Mouse (Mus musculus) skeletal muscle tissue, postnatal 0 days (tissue): ENCODE data around the gene Nudc. TPM values are rescaled to one million over a fixed set of nuclear protein-coding genes. Genes with fewer than 3 reads are reported as not detected.

Experiments
- microRNA-seq, 2 experiments: library from miRNA; unstranded; fragments of <30 nt; microRNA quantifications; one replicate each; pipeline ENCODE4; 2016
- polyA plus RNA-seq: library from polyadenylated mRNA; unstranded; fragments of >200 nt; fragmentation: Nextera tagmentation; extraction: Ambion mirVana; gene quantifications from 2 replicates; pipeline ENCODE4 v1.2.1, GENCODE M21; 2015

Gene Nudc
- 113 and 134 TPM in 2 replicates for polyA plus RNA-seq

DNA sequence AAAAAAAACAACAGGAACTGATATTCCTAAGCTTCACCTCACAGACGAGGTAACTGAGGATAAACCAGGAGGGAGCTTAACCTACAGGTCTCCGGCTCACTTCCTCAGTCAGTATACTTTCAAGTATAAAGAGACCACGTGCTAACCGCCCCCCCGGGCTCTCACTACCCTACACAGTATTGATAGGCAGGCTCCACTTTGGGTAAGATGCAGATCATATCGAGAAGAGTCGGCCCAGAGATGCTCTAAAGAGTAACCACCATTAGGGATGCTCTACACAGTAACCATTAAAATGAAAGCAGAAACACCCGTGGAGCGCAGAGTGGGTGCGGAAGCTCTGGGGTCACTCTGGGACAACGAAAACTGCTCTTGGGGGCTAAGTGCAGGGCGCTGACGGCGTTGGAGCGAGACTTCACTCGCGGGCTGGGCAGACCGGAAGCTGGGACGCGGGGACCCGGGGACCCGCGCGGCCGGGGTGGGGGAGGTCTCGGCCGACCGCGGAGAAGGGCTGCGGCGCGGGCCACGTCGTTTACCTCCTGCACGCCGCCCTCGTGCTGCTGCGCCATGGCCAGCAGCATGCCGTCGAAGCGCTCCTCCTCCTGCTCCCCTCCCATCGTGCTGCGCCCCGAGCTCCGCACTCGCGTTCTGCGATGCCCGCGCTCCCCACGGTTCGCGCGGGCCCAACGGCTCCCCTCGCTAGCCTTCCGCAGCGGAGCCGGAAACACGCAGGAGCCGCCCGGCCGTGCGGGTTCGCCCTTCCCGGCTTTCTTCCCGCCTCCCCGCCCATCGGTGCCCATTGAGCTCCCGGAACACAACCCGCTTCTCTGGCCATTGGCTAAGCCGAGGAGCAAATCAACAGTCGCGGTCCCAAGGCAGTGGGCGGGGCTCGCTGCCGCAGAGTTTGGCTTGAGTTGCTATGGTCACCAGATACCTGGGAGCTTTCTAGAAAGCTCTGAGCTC is at the start of gene Nudc:
Gene Nudc, minus strand, starts transcription at position 725 of the 960 bp plus-strand sequence.

GRCm38 (mm10) chr4:133584059-133584951 is 38.5 kb upstream of the Nudc start, which contains the start of gene Gpn2:
Gene Gpn2 (plus strand): TSS chr4:133584362.

GRCm38 (mm10) chr4:133574070-133574842 is 28.5 kb upstream of the Nudc start, which contains the start of gene Gpatch3:
Gene Gpatch3 (plus strand): TSS chr4:133574745.

DNA sequence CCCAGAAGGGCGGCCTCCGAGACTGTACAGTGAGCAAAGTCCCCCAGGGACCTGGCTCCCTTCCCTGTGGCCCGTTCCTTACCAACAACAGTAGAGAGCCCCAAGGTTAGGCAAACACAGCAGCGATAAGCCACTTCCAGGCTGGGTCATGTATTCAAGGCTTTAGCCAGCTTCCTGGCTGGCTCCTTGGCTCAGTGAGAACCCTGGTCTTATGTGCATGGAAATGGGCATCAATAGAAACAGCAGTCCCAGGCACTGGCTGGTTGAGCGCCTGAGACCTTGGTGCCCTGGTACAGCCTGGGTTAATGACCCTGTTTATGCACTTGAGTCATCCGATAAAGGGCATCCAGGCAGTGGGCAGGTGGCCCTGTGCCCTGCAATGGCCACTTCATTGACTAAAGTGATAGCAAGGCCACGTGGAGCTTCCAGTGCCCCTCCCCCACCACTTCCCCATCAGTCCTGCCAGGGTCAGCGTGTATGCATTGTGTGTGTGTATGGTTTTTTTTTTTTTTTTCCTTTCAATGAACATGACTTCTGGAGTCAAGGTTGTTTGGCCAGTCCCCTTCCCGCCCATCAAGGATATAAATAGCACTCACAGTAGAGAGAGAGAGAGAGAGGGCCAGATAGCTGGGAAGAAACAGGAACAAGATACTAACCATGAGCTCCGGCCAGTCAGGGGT is 7.1 kb upstream of the Nudc start, which contains the start of gene Nr0b2:
Gene Nr0b2, plus strand, starts transcription at position 609 of the 680 bp plus-strand sequence.

DNA sequence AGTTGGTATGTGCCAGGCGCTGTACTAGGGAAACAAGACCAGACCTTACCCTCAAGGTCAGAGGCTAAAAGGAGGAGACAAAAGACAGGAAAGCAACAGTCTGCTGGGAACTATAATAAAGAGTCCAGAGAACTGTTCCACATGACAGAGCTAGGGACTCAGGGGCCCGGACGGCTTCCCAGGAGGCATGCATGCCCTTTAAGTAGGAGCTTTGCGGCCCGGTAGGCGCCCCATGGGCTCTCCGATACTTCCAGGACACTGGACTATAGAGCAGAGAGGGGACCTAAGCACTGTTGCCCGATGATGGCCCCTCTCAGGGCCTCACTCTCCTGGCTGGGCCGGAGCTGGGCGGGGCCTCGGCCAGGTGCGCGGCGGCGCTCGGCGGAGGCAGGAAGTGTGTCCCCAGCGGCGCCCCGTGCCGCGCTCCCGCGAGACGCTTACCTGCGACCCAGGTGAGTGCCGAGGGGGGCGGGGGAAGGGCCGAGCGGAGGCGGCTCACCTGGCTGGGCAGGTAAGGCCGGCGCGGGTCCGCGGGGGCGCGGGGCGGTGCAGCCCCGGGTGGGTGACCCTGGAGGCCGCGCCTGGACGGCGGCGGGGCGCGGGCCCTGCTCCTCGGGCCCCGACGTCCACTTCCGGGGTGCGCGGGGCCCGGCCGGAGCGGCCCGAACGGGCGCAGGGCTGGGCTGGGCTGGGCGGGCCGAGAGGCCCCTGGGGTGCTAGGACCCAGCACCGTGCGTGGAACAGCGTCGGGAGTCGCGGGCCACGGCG is 27.0 kb downstream of the Nudc start, which contains the start of gene Kdf1:
Gene Kdf1, plus strand, starts transcription at position 363 of the 768 bp plus-strand sequence.

DNA sequence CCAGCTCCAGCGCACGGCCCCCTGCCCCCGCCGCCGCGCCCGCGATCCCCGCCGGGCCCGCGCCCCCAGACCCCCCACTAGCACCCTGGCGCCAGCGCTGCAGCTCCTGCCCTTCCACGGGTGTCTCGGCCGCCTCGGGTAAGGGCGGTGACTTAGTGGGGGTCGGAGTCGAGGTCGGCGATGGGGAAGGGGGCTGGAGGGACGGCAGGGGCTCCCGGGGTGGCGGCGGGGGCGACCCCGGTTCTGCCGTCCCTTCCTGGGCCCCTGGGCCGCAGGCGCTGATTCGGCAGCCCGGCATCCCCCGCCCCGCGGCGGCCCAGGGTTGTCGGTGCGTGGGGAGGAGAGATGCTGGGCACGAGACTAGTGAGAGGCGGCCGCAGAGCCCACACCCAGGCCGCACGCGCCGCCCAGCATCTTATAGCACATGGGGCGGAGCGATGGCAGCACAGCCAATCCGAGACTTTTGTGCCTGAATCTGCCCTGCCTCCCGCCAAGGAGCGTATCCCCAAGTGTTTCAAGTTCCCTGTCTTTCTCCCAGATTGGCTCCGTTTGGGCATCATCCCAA is 47.6 kb downstream of the Nudc start, which contains the start of gene Trnp1:
Gene Trnp1, minus strand, starts transcription at position 391 of the 565 bp plus-strand sequence.

Small RNA genes lying within 50 kb of the gene (microRNA-seq; reads per million reads assigned to microRNA genes)
- 0 reads per million in 2 experiments for gene Gm23158

Other genes with a start within 250 kb of the Nudc start
- gene Wdtc1, start 192.5 kb downstream of the Nudc start, polyA plus RNA-seq: 12.8 and 13.2 TPM in 2 replicates
- gene Slc9a1, start 176.3 kb downstream of the Nudc start, polyA plus RNA-seq: 3.9 and 4.1 TPM in 2 replicates
- 0.44 and 0.76 TPM in 2 replicates for gene Tent5b, start 65.9 kb downstream of the Nudc start, polyA plus RNA-seq
- 1.1 and 1.6 TPM in 2 replicates for gene Trnp1, start 47.4 kb downstream of the Nudc start, polyA plus RNA-seq
- 0.51 TPM in 1 of 2 replicates, not detected in the other for gene Kdf1, start 27.0 kb downstream of the Nudc start, polyA plus RNA-seq
- 0.17 TPM in 1 of 2 replicates, not detected in the other for gene Nr0b2, start 7.4 kb upstream of the Nudc start, polyA plus RNA-seq
- 4.4 and 4.9 TPM in 2 replicates for gene Gpatch3, start 28.7 kb upstream of the Nudc start, polyA plus RNA-seq
- 6.0 and 6.8 TPM in 2 replicates for gene Gpn2, start 38.4 kb upstream of the Nudc start, polyA plus RNA-seq
- gene Sfn, start 56.2 kb upstream of the Nudc start, polyA plus RNA-seq: 0.41 and 12.1 TPM in 2 replicates
- 3.8 and 4.8 TPM in 2 replicates for gene Zdhhc18, start 104.2 kb upstream of the Nudc start, polyA plus RNA-seq
- 8.5 and 11.3 TPM in 2 replicates for gene Pigv, start 126.7 kb upstream of the Nudc start, polyA plus RNA-seq
- gene Arid1a, start 210.8 kb upstream of the Nudc start, polyA plus RNA-seq: 7.7 and 8.7 TPM in 2 replicates